Mouse (Mus musculus) liver, adult 2 months (tissue): ENCODE measurements around the gene Pak2. TPM values are rescaled to one million over a fixed set of nuclear protein-coding genes. Genes with fewer than 3 reads are reported as not detected.

ENCODE experiments used
- DNase-seq: peaks from one replicate; pipeline ENCODE4 v3.0.0-alpha.2; 2011; ENCODE audit warnings: low read depth, low spot score; ENCODE audit errors: extremely low read depth
- H3K27ac ChIP-seq: fragments of 200-500 bp; replicated peaks from 2 replicates; pipeline ENCODE4 v1.5.1; 2012; ENCODE audit warnings: low read depth, mild to moderate bottlenecking, control low read depth, inconsistent platforms, low read length; ENCODE audit not compliant: insufficient read depth
- H3K27me3 ChIP-seq: fragments of 200-500 bp; 2 replicates; pipeline ENCODE4 v1.6.1; 2012; ENCODE audit warnings: mild to moderate bottlenecking, moderate library complexity, low read length, inconsistent platforms; ENCODE audit not compliant: control insufficient read depth, insufficient read depth
- H3K36me3 ChIP-seq: fragments of 200-500 bp; 2 replicates; pipeline ENCODE4 v1.6.1; 2012; ENCODE audit warnings: low read length, inconsistent platforms; ENCODE audit not compliant: control insufficient read depth, insufficient read depth
- H3K4me1 ChIP-seq: fragments of 200-500 bp; 2 replicates; pipeline ENCODE4 v1.6.1; 2011; ENCODE audit warnings: low read length; ENCODE audit not compliant: control insufficient read depth, insufficient read depth
- H3K4me3 ChIP-seq: fragments of 200-500 bp; 2 replicates; pipeline ENCODE4 v1.5.1; 2011; ENCODE audit warnings: low read depth, mild to moderate bottlenecking, control low read depth, low read length, moderate library complexity; ENCODE audit not compliant: insufficient read depth
- H3K79me2 ChIP-seq: fragments of 200-500 bp; 2 replicates; pipeline ENCODE4 v1.6.1; 2012; ENCODE audit warnings: inconsistent platforms, mild to moderate bottlenecking, low read length, moderate library complexity; ENCODE audit not compliant: control insufficient read depth, insufficient read depth
- H3K9ac ChIP-seq: fragments of 200-500 bp; 2 replicates; pipeline ENCODE4 v1.6.1; 2012; ENCODE audit warnings: low read depth, mild to moderate bottlenecking, control low read depth, inconsistent platforms, low read length
- CTCF ChIP-seq: fragments of 200-500 bp; IDR thresholded peaks from 2 replicates; pipeline ENCODE4 v1.5.1; 2011; ENCODE audit warnings: low read depth, low read length, control low read depth
- POLR2A ChIP-seq: fragments of 200-500 bp; IDR thresholded peaks from 2 replicates; pipeline ENCODE4 v1.6.1; 2011; ENCODE audit warnings: low read length, control low read depth; ENCODE audit not compliant: insufficient read depth; ENCODE audit errors: extremely low read depth
- WGBS: fragments of 180-500 bp; shearing (Covaris S2); methylation state at CpG from one replicate; pipeline ENCODE4 v1.1.7; 2018; 5-methylcytosine and 5-hydroxymethylcytosine counted together
- polyA plus RNA-seq: library from polyadenylated mRNA; depleted of rRNA; stranded (reverse); fragments of >200 nt; gene quantifications from 2 replicates; pipeline ENCODE4 v1.2.3, GENCODE M21; 2012
- total RNA-seq: library from RNA; depleted of rRNA; stranded (reverse); fragments of >200 nt; gene quantifications from 2 replicates; pipeline ENCODE4 v1.2.3, GENCODE M21; 2014

Gene Pak2
- total and polyA plus RNA-seq, 2 experiments, result 6.3 to 11.0 TPM

DNA sequence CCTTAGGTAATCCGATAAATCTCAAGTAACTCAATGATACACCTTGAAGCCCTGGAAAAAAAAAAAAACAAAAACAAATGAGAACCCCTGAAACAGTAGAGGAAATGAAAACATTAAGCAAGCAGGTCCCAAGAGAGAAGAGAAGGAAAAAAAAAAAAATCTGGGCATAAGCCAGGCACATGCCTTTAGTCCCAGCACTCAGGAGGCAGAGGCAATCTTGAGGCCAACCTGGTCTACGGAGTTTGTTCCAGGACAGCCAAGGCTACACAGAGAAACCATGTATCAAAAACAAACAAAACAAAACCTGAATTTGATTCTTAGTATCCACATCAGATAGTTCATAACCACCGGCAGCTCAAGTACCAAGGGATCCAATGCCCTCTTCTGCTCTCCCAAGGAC lies 74.4 kb downstream of the Pak2 start:
- H3K27me3 ChIP-seq, result no peaks in the 10 kb centered on the region
- H3K4me1 ChIP-seq, result peaks cover 22% of the 10 kb centered on the region
- no peak overlapping the region for H3K9ac ChIP-seq
- no peak overlapping the region for H3K27ac ChIP-seq
- WGBS, result 97% methylated on average over 3 of the region's 3 CpGs
- H3K79me2 ChIP-seq, result peaks cover 25% of the 10 kb centered on the region; the same call in 1 of the 2 replicates
- DNase-seq, result no peak
- H3K36me3 ChIP-seq, result no peaks in the 10 kb centered on the region
- no peak for TF ChIP-seq CTCF
- TF ChIP-seq POLR2A, result no peak
- H3K4me3 ChIP-seq, result no peak overlapping the region

DNA sequence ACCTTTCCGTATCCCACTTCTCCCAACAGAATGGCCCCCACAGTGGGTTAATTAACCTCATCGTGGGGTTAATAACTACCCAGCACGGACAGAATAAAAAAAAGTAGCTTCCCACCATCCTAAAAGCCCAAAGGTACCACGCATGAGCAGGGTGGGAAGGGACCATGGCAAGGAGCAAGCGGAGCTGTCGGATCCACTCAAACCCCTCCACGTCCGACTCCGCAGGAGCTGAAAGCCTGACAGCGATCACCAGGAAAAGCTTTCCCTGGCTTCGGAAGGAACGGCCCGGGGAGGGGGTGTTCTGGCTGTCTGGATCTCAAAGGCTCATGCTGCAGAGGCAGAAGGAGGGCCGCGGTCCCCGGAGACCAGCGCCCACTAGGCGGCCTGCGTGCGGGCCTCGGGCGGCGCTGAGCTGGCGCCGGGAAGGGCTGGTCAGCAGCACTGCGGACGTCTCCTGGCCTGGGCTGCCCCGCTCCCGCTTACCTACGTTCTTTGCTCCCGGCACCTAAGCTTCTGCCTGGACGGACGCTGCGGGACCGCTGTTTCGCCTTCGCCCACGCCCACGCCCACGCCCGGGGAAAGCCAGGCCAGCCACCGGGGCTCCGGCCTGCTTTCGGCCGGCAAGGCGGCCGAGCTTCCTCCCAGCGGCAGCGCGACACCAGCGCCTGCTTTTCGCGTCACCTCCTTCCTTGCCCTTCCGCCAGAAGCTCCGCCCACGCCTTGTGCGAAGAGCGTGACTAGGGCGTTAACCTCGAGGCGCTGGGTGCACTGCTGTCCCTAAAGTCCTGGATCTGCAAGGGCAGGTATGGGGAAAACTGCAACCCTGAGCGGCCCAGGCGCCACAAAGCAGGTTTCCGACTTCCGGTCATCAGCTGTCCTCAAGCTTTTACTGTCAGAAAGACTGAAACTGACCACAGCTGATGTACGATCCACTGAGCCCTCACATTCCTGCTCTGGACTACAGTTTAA lies 76.3 kb downstream of the Pak2 start, which contains the start of gene Senp5:
TSS of gene Senp5 (minus strand) at position 779 of the 969 bp plus-strand sequence.
- WGBS, result under 1% methylated on average over 66 of the region's 66 CpGs
- TF ChIP-seq CTCF (no peak; the same call in none of the 2 replicates), POLR2A (peak; percentile 70; the same call in 1 of the 2 replicates)
- Histone ChIP-seq H3K9ac (peak within 1 kb of the TSS; percentile 94), H3K36me3 (no peaks in the 10 kb centered on the region), H3K4me3 (peak within 1 kb of the TSS; percentile 92), H3K79me2 (peaks cover 32% of the 10 kb centered on the region; the same call in 1 of the 2 replicates), H3K27ac (peak within 1 kb of the TSS; percentile 85), H3K27me3 (no peaks in the 10 kb centered on the region), H3K4me1 (peaks cover 18% of the 10 kb centered on the region)
- peak; percentile 94 for DNase-seq

- Histone ChIP-seq H3K27ac (peak overlapping the region; percentile 45; the same call in 1 of the 2 replicates), H3K9ac (no peak overlapping the region), H3K79me2 (peaks cover 28% of the 10 kb centered on the region; the same call in 1 of the 2 replicates), H3K36me3 (no peaks in the 10 kb centered on the region), H3K27me3 (no peaks in the 10 kb centered on the region), H3K4me1 (peaks cover 28% of the 10 kb centered on the region), H3K4me3 (no peak overlapping the region)
- 40% methylated on average over 5 of the region's 5 CpGs for WGBS
- TF ChIP-seq CTCF, result no peak
- TF ChIP-seq POLR2A, result no peak
- DNase-seq, result peak; percentile 90
These were observed 82.8 kb downstream of the Pak2 start for GRCm38 (mm10) chr16:31996371-31996770.

- Histone ChIP-seq H3K4me1 (peaks cover 24% of the 10 kb centered on the region), H3K27me3 (no peaks in the 10 kb centered on the region), H3K9ac (no peak overlapping the region), H3K79me2 (peaks cover 13% of the 10 kb centered on the region; the same call in 1 of the 2 replicates), H3K36me3 (peaks cover 5% of the 10 kb centered on the region), H3K27ac (peak overlapping the region; percentile 78), H3K4me3 (no peak overlapping the region)
- no peak for TF ChIP-seq POLR2A
- TF ChIP-seq CTCF, result no peak
- peak; percentile 30 for DNase-seq
These were observed 85.2 kb downstream of the Pak2 start for GRCm38 (mm10) chr16:31993946-31994345.

DNA sequence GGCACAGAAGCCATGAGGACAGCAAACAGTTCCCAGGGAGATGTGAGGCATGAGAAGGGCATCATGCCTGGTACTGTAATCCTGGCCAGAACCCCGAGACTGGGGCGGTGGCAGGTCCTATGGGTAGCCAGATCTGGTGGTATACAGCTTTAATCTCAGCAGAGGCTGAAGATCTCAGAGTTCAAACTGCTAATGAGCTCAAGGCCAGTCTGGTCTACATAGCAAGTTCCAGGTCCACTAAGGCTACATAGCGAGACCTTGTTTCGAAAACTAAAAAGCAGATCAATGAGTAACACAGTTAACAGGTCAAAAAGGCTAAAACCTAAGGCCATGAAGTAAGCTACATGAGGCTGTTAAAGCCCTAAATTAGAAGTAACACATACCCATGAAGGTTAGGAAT lies 85.9 kb downstream of the Pak2 start:
- WGBS, result 28% methylated on average over 4 of the region's 4 CpGs
- Histone ChIP-seq H3K36me3 (peaks cover 11% of the 10 kb centered on the region), H3K27me3 (no peaks in the 10 kb centered on the region), H3K4me1 (peaks cover 21% of the 10 kb centered on the region), H3K4me3 (no peak overlapping the region), H3K79me2 (peaks cover 10% of the 10 kb centered on the region; the same call in 1 of the 2 replicates), H3K9ac (no peak overlapping the region), H3K27ac (peak overlapping the region; percentile 78)
- peak; percentile 90 for DNase-seq
- TF ChIP-seq CTCF (no peak), POLR2A (no peak)

GRCm38 (mm10) chr16:31992039-31992438 lies 87.1 kb downstream of the Pak2 start:
- WGBS, result 80% methylated on average over 1 of the region's 1 CpGs
- peaks cover 11% of the 10 kb centered on the region for H3K36me3 ChIP-seq

More at GRCm38 (mm10) chr16:31992039-31992438, 87.1 kb downstream of the Pak2 start:
- no peak overlapping the region for H3K27ac ChIP-seq
- peaks cover 20% of the 10 kb centered on the region for H3K4me1 ChIP-seq
- no peak for DNase-seq
- no peak for TF ChIP-seq POLR2A
- peak; percentile 44; the same call in 1 of the 2 replicates for TF ChIP-seq CTCF
- H3K79me2 ChIP-seq, result peaks cover 4% of the 10 kb centered on the region; the same call in 1 of the 2 replicates
- H3K27me3 ChIP-seq, result no peaks in the 10 kb centered on the region
- no peak overlapping the region for H3K9ac ChIP-seq
- no peak overlapping the region for H3K4me3 ChIP-seq
